Mouse (Mus musculus): ENCODE results near the gene Caln1. TPM values are rescaled to one million over a fixed set of nuclear protein-coding genes. Genes with fewer than 3 reads are reported as not detected.
A peak's percentile ranks its signal among the peaks of the same experiment; 100 is the strongest.
"Not testable (repeated sequence)": the region's sequence is repeated elsewhere in the genome, so short reads cannot be mapped to it uniquely, and the experiment has no call there.

Caln1 gene
- total RNA-seq, 2 experiments from 2014 or later, result 141 to 152 TPM

- no peak for DNase-seq (ENCODE audit: low spot score in 2 of 2)
These were observed 146.1 kb downstream of the Caln1 start for GRCm38 (mm10) chr5:130515395-130515794.

DNA sequence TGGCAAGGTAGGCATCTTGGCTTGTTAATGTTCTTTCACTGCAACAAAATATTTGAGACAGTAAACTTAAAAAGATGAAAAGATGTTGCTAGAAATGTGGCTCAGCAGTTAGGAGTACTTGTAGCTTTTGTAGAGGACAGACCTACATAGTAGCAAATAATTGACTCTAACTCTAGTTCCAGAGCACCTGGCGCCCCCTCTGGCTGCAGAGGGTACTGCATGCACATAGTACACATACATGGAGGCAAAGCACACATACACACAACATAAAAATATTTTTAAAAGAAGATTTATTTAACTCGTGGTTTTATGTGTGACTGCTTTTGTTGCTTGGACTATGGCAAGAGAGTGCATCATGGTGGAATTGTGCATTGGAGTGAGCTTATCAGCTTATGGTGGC is 151.3 kb downstream of the Caln1 start:
- no peak for DNase-seq (ENCODE audit: low spot score in 2 of 2)

GRCm38 (mm10) chr5:130527416-130527815 is 158.2 kb downstream of the Caln1 start:
- DNase-seq (ENCODE audit: low spot score in 2 of 2), result no peak

DNA sequence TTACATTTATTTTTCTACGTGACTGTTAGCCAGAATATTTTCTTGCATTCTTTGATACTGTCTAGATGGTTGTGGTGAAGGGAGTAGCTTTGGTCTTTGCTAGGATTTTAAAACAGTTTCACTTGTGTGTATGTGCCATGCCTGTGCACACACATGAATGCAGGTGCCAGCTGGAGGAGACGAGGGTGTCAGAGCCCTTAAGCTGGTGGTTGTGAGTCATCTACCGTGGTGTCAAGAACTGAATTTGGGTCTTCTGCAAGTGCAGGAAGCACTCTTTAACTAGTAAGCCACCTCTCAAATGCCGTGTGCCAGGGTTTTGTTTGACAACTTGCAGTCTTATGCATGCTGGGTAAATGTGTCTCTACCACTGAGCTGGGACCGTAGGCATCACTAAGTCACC is 178.2 kb downstream of the Caln1 start:
- DNase-seq (ENCODE audit: low spot score in 2 of 2), result no peak

DNA sequence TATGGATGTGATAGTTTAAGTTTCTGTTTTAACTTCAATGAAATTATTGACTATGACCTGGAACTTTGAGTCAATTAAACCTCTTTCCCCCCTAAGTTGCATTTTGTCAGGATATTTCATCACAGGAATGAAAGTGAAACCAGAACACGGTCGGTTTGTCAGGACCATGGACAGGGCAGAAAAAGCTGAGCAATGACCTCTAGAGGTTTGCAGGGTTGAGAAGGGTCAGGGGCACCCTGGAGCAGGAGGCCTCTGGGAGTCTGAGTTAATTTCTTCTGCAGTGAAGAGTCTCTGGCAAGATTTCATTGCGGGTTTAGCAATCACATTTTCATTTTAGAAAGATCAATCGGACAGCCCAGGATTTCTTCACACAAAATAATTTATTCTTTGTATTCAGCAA is 184.7 kb downstream of the Caln1 start:
- no peak for DNase-seq (ENCODE audit: low spot score in 2 of 2)

- no peak for DNase-seq (ENCODE audit: low spot score in 2 of 2)
These were observed 193.9 kb downstream of the Caln1 start for GRCm38 (mm10) chr5:130563146-130563545.

DNA sequence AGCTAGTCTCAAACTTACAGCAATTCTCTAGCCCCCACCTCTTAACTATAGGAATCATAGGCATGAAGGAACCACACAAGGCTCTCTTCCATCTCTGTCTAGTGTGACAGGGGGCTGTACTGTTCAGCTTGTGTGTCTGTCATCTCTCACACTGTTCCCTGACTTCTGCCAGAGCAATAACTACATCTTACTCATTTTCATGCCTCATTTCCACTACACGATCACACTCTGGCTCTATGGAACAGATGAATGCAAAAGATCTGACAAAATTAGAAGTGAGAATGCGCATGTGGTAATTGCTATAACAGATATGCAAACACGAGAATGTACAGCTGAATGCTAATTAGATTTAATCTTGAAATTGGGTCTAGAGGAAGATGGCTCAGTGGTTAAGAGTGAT is 196.7 kb downstream of the Caln1 start:
- DNase-seq (ENCODE audit: low spot score in 2 of 2), result no peak

GRCm38 (mm10) chr5:130577581-130577980 is 208.3 kb downstream of the Caln1 start:
- no peak for DNase-seq (ENCODE audit: low spot score in 2 of 2)

- DNase-seq (ENCODE audit: low spot score in 2 of 2), result no peak
These were observed 214.8 kb downstream of the Caln1 start for GRCm38 (mm10) chr5:130584042-130584441.

- DNase-seq (ENCODE audit: low spot score in 2 of 2), result no peak
These were observed 217.0 kb downstream of the Caln1 start for GRCm38 (mm10) chr5:130586257-130586656.

- no peak for DNase-seq (ENCODE audit: low spot score in 2 of 2)
These were observed 227.3 kb downstream of the Caln1 start for GRCm38 (mm10) chr5:130596541-130596940.

DNA sequence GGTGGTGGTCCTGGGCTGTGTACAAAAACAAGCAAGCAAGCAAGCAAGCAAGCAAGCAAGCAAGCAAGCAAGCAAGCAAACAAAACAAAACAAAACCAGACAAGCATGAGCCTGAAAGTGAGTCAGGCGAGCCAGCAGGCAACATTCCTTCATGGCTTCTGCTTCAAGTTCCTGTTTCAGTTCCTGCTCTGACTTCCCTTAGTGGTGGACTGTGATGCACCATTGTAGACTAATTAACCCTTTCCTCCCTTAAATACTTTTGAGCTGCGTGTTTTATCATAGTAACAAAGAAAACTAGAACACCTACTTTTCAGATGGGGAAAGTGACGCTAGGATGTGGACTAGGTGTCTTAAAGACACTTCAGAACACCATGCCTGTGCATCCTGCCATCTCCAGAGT is 244.4 kb downstream of the Caln1 start:
- DNase-seq (ENCODE audit: low spot score in 2 of 2), result no peak

DNA sequence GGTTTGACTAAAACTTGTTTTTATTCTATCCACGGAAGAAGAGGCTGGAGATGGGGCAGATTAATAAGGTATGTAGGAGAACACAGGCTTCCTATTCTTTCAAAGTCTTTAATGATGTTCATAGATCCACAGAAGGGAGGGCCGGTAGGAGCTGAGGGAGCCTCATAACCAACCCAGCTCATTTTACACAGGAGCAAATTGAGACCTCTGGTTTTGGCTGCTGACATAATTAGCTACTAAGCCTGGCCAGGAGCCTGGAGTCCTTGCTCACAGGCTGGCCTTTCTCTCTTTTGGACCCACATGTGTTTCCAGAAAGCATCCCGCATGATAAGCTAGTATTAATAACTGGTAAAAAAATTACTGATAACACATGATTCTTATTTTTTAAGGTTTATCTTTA is 245.0 kb downstream of the Caln1 start:
- DNase-seq (ENCODE audit: low spot score in 2 of 2), result no peak

GRCm38 (mm10) chr5:130620060-130620459 is 250.8 kb downstream of the Caln1 start:
- DNase-seq (ENCODE audit: low spot score in 2 of 2), result no peak

GRCm38 (mm10) chr5:130623206-130623605 is 254.0 kb downstream of the Caln1 start:
- DNase-seq (ENCODE audit: low spot score in 2 of 2), result peak; percentile 22 to 50

DNA sequence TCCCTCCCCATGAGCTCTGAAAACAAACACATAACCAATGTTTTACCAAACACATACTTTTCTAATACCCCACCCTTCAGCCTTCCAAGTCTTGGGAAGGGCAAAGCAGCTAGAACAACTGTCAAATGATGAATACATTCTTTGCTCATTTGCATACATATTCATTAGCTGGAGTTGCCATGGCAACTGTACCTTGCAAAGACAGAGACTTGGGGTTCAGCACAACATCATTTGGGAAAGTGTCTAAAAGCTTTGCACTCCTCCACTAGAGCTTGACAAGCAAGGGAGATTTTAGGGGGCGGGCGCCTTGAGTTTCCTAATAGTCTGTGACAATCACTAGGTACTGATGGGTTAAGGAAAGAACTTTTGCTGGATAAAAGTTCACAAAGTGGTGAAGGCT is 258.5 kb downstream of the Caln1 start:
- DNase-seq (ENCODE audit: low spot score in 2 of 2), result no peak

GRCm38 (mm10) chr5:130635397-130635796 is 266.1 kb downstream of the Caln1 start:
- no peak for DNase-seq (ENCODE audit: low spot score in 2 of 2)

GRCm38 (mm10) chr5:130641881-130642280 is 272.6 kb downstream of the Caln1 start:
- no peak for DNase-seq (ENCODE audit: low spot score in 2 of 2)

DNA sequence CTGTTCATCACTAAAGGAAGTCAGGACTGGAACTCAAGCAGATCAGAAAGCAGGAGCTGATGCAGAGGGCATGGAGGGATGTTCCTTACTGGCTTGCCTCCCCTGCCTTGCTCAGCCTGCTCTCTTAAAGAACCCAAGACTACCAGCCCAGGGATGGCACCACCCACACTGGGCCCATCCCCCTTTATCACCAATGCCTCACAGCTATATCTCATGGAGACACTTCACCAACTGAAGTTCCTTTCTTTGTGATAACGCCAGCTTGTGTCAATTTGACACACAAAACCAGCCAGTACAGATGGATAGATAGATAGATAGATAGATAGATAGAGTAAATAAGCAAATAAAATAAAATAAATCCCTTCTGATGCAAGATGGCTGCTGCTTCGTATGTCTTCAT is 276.9 kb downstream of the Caln1 start:
- not testable (repeated sequence) for DNase-seq (ENCODE audit: low spot score in 2 of 2)

- no peak for DNase-seq (ENCODE audit: low spot score in 2 of 2)
These were observed 288.9 kb downstream of the Caln1 start for GRCm38 (mm10) chr5:130658141-130658540.

- DNase-seq (ENCODE audit: low spot score in 2 of 2), result no peak
These were observed 296.8 kb downstream of the Caln1 start for GRCm38 (mm10) chr5:130666091-130666490.

DNA sequence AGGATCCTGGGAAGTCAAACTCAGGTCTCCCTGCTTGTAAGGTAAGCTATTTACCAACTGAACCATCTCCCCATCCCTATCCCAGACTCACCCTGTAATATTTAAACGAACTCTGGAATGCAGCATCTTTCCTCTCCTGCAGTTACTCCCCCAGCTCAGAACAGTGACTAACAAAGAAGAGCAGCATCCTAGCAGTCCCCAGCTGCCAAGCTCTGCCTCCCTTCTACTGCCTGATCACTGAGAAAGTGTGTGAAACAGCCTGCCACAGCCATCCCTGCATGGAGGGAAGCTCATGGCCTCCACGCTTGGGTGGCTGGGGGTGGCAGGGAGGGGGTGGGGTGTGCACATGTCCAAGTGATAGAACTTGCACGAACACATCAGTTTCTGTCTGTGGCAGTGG is 303.3 kb downstream of the Caln1 start:
- DNase-seq (ENCODE audit: low spot score in 2 of 2), result no peak

DNA sequence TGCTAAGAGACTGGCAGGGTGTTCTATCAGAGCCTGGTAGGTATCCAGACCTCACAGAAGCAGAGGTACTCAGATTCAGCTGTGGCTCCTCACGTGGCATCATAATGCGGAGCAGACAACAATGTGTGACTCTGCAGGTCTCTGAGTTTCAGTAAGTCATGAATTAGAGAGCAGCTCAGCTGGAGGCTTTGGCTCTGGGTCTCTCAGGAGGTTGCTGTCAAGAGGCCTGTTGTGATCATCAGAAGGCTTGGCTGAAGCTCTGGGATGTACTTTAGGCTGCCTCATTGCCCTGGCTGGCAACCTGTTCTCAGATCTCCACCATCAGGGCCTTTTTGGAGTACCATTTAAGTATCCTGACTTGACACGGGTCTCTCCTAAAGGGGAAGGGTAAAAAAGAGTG is 303.8 kb downstream of the Caln1 start:
- no peak for DNase-seq (ENCODE audit: low spot score in 2 of 2)

DNA sequence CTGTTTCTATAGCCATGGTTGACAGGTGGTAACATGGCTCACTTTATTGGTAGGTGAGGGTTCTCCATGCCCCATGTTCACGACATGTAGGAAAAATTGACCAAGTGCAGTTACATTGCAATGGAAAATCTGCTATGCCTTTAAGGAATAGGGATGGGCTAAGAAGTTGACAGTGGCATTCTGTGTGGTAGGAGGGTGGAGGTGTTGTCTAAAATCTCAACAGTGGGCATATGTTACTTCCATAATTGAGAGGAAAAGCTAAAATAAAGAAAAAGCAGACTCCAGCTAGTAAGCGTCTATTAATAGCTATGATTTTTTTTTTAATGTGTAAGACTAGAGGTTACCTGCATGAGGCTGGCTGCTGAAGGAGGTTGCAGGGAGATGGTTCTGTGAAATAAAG is 308.6 kb downstream of the Caln1 start:
- no peak for DNase-seq (ENCODE audit: low spot score in 2 of 2)
